Mouse (Mus musculus): ENCODE data around the gene Pi16. TPM values are rescaled to one million over a fixed set of nuclear protein-coding genes. Genes with fewer than 3 reads are reported as not detected.

The Pi16 gene
- 17.9 TPM for polyA plus RNA-seq (2015; fragmentation: Illumina TruSeq; extraction: RNeasy Lipid Tissue Mini Kit (QIAGEN cat#74804); ENCODE audit: insufficient read depth, low read depth, low replicate concordance)

GRCm38 (mm10) chr17:29317380-29317779 lies at the start of gene Pi16:
TSS of gene Pi16 (plus strand) at chr17:29317680.

GRCm38 (mm10) chr17:29268682-29269348 lies 48.7 kb upstream of the Pi16 start, which contains the start of gene BC004004:
TSS of gene BC004004 (plus strand) at chr17:29268788.

DNA sequence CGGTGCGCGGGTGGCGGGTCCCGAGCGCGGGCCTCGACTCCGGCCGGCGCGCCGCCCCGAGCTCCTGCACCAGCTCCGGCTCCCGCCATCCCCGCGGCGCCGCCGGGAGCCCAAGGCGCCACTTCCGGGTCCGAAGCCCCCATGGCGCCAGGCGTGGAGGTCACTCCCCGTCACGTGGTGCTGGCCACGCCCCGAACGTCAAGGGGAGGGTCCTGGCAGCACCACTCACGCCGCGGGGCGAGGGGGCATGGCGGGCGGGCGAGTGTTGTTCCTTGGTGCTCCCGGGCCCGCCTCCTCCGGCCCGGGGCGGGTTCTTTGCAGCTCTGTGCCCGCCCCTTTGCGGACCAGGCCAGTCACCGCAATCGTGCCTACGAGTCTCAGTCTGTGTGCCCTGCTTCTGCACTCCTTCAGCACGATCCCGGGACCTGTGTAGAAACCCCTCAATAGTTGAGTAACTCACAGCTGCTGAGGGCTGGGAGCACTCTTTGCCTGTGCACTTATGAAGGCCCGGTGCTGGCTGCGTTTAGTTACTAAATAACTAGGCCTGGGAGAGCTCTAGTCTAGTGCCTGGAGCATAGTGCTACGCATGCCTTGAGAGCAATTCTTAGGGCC lies 30.3 kb downstream of the Pi16 start, which contains the start of gene Mtch1:
TSS of gene Mtch1 (minus strand) at position 290 of the 612 bp plus-strand sequence.

DNA sequence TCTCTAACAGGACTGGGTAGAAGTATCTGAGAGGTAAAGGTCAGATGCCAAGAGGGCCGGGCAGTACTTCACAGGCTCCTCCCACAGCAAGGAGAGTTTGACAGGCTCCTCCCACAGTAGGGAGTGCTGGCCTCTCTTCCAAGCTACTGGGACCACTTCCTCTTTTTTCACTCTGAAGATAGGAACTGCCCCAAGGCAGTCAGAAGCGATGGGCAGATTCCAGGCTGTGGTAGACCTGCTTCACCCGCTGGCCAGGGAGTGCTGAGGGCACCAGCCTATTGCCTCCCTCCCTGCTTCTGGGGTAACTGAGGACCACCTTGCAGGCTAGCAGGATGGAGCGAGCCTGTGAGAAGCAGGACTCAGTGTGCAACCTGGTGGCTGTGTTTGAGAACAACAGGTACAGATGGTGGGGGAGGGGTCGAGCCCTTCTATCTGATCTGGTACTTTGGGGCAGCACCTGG lies 43.3 kb downstream of the Pi16 start, which contains the start of gene Fgd2:
TSS of gene Fgd2 (plus strand) at position 154 of the 461 bp plus-strand sequence.

Other genes with a start within 250 kb of the Pi16 start
- gene Cdkn1a, start 226.7 kb upstream of the Pi16 start, polyA plus RNA-seq (2015; fragmentation: Illumina TruSeq; extraction: RNeasy Lipid Tissue Mini Kit (QIAGEN cat#74804); ENCODE audit: insufficient read depth, low read depth, low replicate concordance) = 22.8 TPM
- gene Rab44, start 203.5 kb upstream of the Pi16 start, polyA plus RNA-seq (2015; fragmentation: Illumina TruSeq; extraction: RNeasy Lipid Tissue Mini Kit (QIAGEN cat#74804); ENCODE audit: insufficient read depth, low read depth, low replicate concordance) = not detected
- gene Cpne5, start 79.5 kb upstream of the Pi16 start, polyA plus RNA-seq (2015; fragmentation: Illumina TruSeq; extraction: RNeasy Lipid Tissue Mini Kit (QIAGEN cat#74804); ENCODE audit: insufficient read depth, low read depth, low replicate concordance) = not detected
- 4.3 TPM for gene Ppil1, start 53.5 kb upstream of the Pi16 start, polyA plus RNA-seq (2015; fragmentation: Illumina TruSeq; extraction: RNeasy Lipid Tissue Mini Kit (QIAGEN cat#74804); ENCODE audit: insufficient read depth, low read depth, low replicate concordance)
- gene BC004004, start 48.9 kb upstream of the Pi16 start, polyA plus RNA-seq (2015; fragmentation: Illumina TruSeq; extraction: RNeasy Lipid Tissue Mini Kit (QIAGEN cat#74804); ENCODE audit: insufficient read depth, low read depth, low replicate concordance) = 41.6 TPM
- gene Mtch1, start 30.3 kb downstream of the Pi16 start, polyA plus RNA-seq (2015; fragmentation: Illumina TruSeq; extraction: RNeasy Lipid Tissue Mini Kit (QIAGEN cat#74804); ENCODE audit: insufficient read depth, low read depth, low replicate concordance) = 60.3 TPM
- gene Fgd2, start 43.2 kb downstream of the Pi16 start, polyA plus RNA-seq (2015; fragmentation: Illumina TruSeq; extraction: RNeasy Lipid Tissue Mini Kit (QIAGEN cat#74804); ENCODE audit: insufficient read depth, low read depth, low replicate concordance) = 5.5 TPM
- gene Pim1, start 173.1 kb downstream of the Pi16 start, polyA plus RNA-seq (2015; fragmentation: Illumina TruSeq; extraction: RNeasy Lipid Tissue Mini Kit (QIAGEN cat#74804); ENCODE audit: insufficient read depth, low read depth, low replicate concordance) = 6.6 TPM
- not detected for gene Gm17657, start 232.0 kb downstream of the Pi16 start, polyA plus RNA-seq (2015; fragmentation: Illumina TruSeq; extraction: RNeasy Lipid Tissue Mini Kit (QIAGEN cat#74804); ENCODE audit: insufficient read depth, low read depth, low replicate concordance)
- gene Tbc1d22b, start 232.1 kb downstream of the Pi16 start, polyA plus RNA-seq (2015; fragmentation: Illumina TruSeq; extraction: RNeasy Lipid Tissue Mini Kit (QIAGEN cat#74804); ENCODE audit: insufficient read depth, low read depth, low replicate concordance) = 5.9 TPM
- gene Tmem217, start 234.7 kb downstream of the Pi16 start, polyA plus RNA-seq (2015; fragmentation: Illumina TruSeq; extraction: RNeasy Lipid Tissue Mini Kit (QIAGEN cat#74804); ENCODE audit: insufficient read depth, low read depth, low replicate concordance) = not detected

All from pancreas, adult 10 weeks (tissue).